7 mouse cellular contexts compared by ENCODE assay signal in genomic region chr3:108283781-108284601, GRCm38 (mm10). TPM values are rescaled to one million over a fixed set of nuclear protein-coding genes. Genes with fewer than 3 reads are reported as not detected.
DNase-seq lines count a peak whose midpoint lies in the region; ATAC-seq and TF ChIP-seq lines count a peak whose summit lies in the region.

Gene Sort1 (plus strand): TSS chr3:108284082.

- no peaks in the 10 kb centered on the region; the same call in 1 of the 2 replicates for H3K27me3 ChIP-seq in intestine, embryonic 16.5 days (replicated peaks; ENCODE audit: control insufficient read depth, insufficient read depth, low read length)
- H3K27me3 ChIP-seq in midbrain, embryonic 11.5 days (ENCODE audit: control insufficient read depth, insufficient read depth, low read length), result no peaks in the 10 kb centered on the region
- no peaks in the 10 kb centered on the region for H3K27me3 ChIP-seq in small intestine, adult 2 months (ENCODE audit: control insufficient read depth, insufficient read depth, low read length)

- H3K9me3 ChIP-seq in intestine, embryonic 16.5 days (ENCODE audit: control insufficient read depth, low read length), result no peaks in the 10 kb centered on the region
- no peaks in the 10 kb centered on the region for H3K9me3 ChIP-seq in midbrain, embryonic 11.5 days (ENCODE audit: control insufficient read depth, low read length)

- H3K4me2 ChIP-seq in intestine, embryonic 16.5 days (ENCODE audit: low read depth, low read length), result peak within 1 kb of the TSS; percentile 96
- H3K4me2 ChIP-seq in midbrain, embryonic 11.5 days, result peak within 1 kb of the TSS; percentile 79

- peak; percentile 95 for ATAC-seq in intestine, embryonic 16.5 days
- ATAC-seq in midbrain, embryonic 11.5 days (ENCODE audit: low FRiP score), result peak; percentile 98

- peak; percentile 92 for DNase-seq in adrenal gland, postnatal 10 days
- peak; percentile 97 for DNase-seq in embryo, embryonic 9.5 days (ENCODE audit: extremely low spot score)
- no peak for DNase-seq in gonadal fat pad, adult 2 months (ENCODE audit: low read depth)
- DNase-seq in left cerebral cortex, postnatal 4 days, result peak; percentile 96
- DNase-seq in midbrain, embryonic 11.5 days (ENCODE audit: low spot score, missing footprints), result peak; percentile 97

- peaks cover 46% of the 10 kb centered on the region for H3K4me1 ChIP-seq in intestine, embryonic 16.5 days (ENCODE audit: control insufficient read depth, insufficient read depth, low read length)
- peaks cover 50% of the 10 kb centered on the region for H3K4me1 ChIP-seq in midbrain, embryonic 11.5 days (ENCODE audit: control insufficient read depth, insufficient read depth, low read length)
- peaks cover 22% of the 10 kb centered on the region; the same call in 1 of the 2 replicates for H3K4me1 ChIP-seq in small intestine, adult 2 months (ENCODE audit: control insufficient read depth, insufficient read depth, insufficient read length, low read length)

- TF ChIP-seq POLR2A in small intestine, adult 2 months (IDR thresholded peaks at IDR 0.05; ENCODE audit: low read depth, low read length), result peak; percentile 31; the same call in 1 of the 2 replicates

- intact Hi-C loops in left cerebral cortex, postnatal 4 days (cut with DNase I), result loop anchor here (2.0 to 10.0 kb wide), 2 partner anchors 105 to 119 kb away; no protein-coding TSS in a partner anchor

- peak within 1 kb of the TSS; percentile 82 for H3K9ac ChIP-seq in intestine, embryonic 16.5 days (ENCODE audit: low read depth, low read length)
- H3K9ac ChIP-seq in midbrain, embryonic 11.5 days (ENCODE audit: low read length), result peak within 1 kb of the TSS; percentile 96

- no peaks in the 10 kb centered on the region for H3K36me3 ChIP-seq in intestine, embryonic 16.5 days (ENCODE audit: control insufficient read depth, insufficient read depth, low read length)
- no peaks in the 10 kb centered on the region for H3K36me3 ChIP-seq in midbrain, embryonic 11.5 days (ENCODE audit: control insufficient read depth, insufficient read depth, low read length)
- peaks cover 2% of the 10 kb centered on the region for H3K36me3 ChIP-seq in small intestine, adult 2 months (ENCODE audit: control insufficient read depth, insufficient read depth, low read length)

- under 1% methylated on average over 89 of the region's 109 CpGs for WGBS in intestine, embryonic 16.5 days
- under 1% methylated on average over 86 of the region's 109 CpGs for WGBS in midbrain, embryonic 11.5 days
- WGBS in small intestine, adult 2 months, result under 1% methylated on average over 99 of the region's 109 CpGs

- H3K27ac ChIP-seq in intestine, embryonic 16.5 days (ENCODE audit: low read length), result peak within 1 kb of the TSS; percentile 41
- peak within 1 kb of the TSS; percentile 85 for H3K27ac ChIP-seq in midbrain, embryonic 11.5 days (ENCODE audit: low read depth, low read length)
- H3K27ac ChIP-seq in small intestine, adult 2 months (ENCODE audit: insufficient read depth, low read depth, low read length), result 0 out of 2 replicates have a peak within 1 kb of the TSS, but pooled peaks have one; percentile 6

- no peak for TF ChIP-seq CTCF in small intestine, adult 2 months (IDR thresholded peaks at IDR 0.05; ENCODE audit: extremely low read depth, insufficient read length, insufficient replicate concordance, low read depth, low read length)

- H3K4me3 ChIP-seq in intestine, embryonic 16.5 days (ENCODE audit: low read length), result peak within 1 kb of the TSS; percentile 85
- H3K4me3 ChIP-seq in midbrain, embryonic 11.5 days (ENCODE audit: low read depth, low read length), result peak within 1 kb of the TSS; percentile 96
- H3K4me3 ChIP-seq in small intestine, adult 2 months (ENCODE audit: low read depth, low read length), result peak within 1 kb of the TSS; percentile 86

RNA-seq across cellular contexts. Expression of gene Sort1, which starts in this region (rescaled TPM):
- 10 to 100 TPM; 46.1 to 48.8 TPM for total RNA-seq in adrenal gland, postnatal 10 days (2021)
- 273 and 331 TPM in 2 replicates for polyA plus RNA-seq in gonadal fat pad, adult 2 months (2012; rRNA removed)
- polyA plus RNA-seq in intestine, embryonic 16.5 days (2015; fragmentation: Nextera tagmentation; extraction: Ambion mirVana), result 3.7 and 4.3 TPM in 2 replicates
- total RNA-seq in left cerebral cortex, postnatal 4 days (2021), result 10 to 100 TPM; 90.4 to 93.5 TPM
- polyA plus RNA-seq in midbrain, embryonic 11.5 days (2014; fragmentation: Nextera tagmentation; extraction: Ambion mirVana), result 27.0 and 27.1 TPM in 2 replicates
- polyA plus RNA-seq in small intestine, adult 2 months (2012; rRNA removed), result 18.1 and 32.8 TPM in 2 replicates

Comparison
In these comparisons a context has a peak if more than half of its experiments do, and no peak if none do; other contexts are left out.
1. H3K27ac ChIP-seq: peak in every context shown above with its lines; median percentile 85 in midbrain, embryonic 11.5 days; 41 in intestine, embryonic 16.5 days; 6 in small intestine, adult 2 months.